25 mouse cellular contexts compared by ENCODE assay signal in the genomic region with DNA sequence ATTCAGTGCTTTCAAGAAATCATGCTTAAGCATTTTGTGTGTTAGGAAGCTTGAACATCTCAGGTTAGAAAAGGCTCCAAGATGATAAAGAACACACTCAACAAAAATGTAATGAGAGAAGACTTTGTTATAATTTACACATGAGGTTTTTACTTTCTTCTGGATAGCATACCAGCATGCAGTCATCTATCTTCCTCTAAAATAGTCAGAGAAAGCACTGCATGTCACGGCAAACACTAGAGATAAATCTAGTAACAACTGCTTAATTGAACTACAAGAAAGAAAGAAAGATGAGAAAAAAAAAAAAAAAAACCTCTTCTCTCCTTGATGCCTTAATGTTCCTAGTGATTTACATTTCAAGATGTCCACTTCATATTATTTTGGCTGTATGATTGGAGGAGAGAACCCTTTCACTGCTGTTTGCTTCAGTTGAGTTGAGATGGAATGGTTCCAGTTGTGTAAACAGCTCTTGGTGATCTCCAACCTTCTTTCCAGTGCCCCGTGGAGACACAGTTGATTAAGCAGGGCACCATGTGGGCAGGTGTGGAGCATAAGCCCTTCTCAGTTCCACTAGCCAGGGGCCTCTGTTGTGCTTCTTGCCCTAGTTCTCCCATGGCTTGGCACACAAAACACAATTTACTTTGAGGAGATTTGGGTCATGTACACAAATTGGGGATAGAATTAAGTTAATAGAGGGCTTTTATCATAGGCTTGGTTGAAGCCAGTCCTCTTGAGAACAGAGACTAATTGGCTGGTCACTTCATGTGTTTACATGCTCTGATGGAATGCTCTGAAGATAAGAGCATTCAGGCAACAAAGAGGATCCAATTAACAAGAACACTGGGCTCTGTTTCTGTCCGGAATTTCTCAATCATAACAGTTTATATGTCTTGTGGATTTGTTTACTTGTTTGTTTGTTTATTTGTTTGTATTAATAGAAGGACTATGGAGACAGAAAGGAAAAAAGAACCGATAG.
DNase-seq lines count a peak whose midpoint lies in the region; ATAC-seq lines count a peak whose summit lies in the region.
"Had no signal": no experiment of that assay in that cellular context is flagged by ENCODE, and none has a peak within 500 bp of the region (broad histone marks: within the 10 kb centered on the region; RNA-seq: fewer than 3 reads in every experiment).

No protein-coding gene starts in this region.

- H3K27ac ChIP-seq in kidney, embryonic 16.5 days (ENCODE audit: low read length) = no peak overlapping the region
- H3K27ac ChIP-seq in midbrain, embryonic 16.5 days (ENCODE audit: low read length) = no peak overlapping the region
- H3K27ac ChIP-seq: forebrain, embryonic 10.5 days; heart, adult 2 months; heart, embryonic 13.5 days; hindbrain, embryonic 13.5 days; layer of hippocampus, adult 2 months; limb, embryonic 10.5 days; macrophage; midbrain, embryonic 10.5 days had no signal

- H3K36me3 ChIP-seq in kidney, embryonic 16.5 days (ENCODE audit: insufficient read depth, low read length) = no peaks in the 10 kb centered on the region
- no peaks in the 10 kb centered on the region for H3K36me3 ChIP-seq in midbrain, embryonic 16.5 days (ENCODE audit: control insufficient read depth, insufficient read depth, low read length)
- H3K36me3 ChIP-seq: forebrain, embryonic 10.5 days; heart, embryonic 13.5 days; hindbrain, embryonic 13.5 days; limb, embryonic 10.5 days; midbrain, embryonic 10.5 days had no signal

- ATAC-seq in kidney, embryonic 16.5 days (ENCODE audit: low FRiP score, low TSS enrichment) = peak; percentile 94
- ATAC-seq in midbrain, embryonic 16.5 days = no peak
- ATAC-seq: forebrain, postnatal 0 days; liver, postnatal 0 days; lung, postnatal 0 days had no signal

- no peaks in the 10 kb centered on the region for H3K27me3 ChIP-seq in kidney, embryonic 16.5 days (ENCODE audit: insufficient read depth, low read length)
- H3K27me3 ChIP-seq in midbrain, embryonic 16.5 days (ENCODE audit: control insufficient read depth, insufficient read depth, low read depth, low read length) = no peaks in the 10 kb centered on the region
- H3K27me3 ChIP-seq: heart, embryonic 13.5 days; hindbrain, embryonic 13.5 days had no signal

- no peak overlapping the region for H3K9ac ChIP-seq in kidney, embryonic 16.5 days (replicated peaks; ENCODE audit: low read length)
- H3K9ac ChIP-seq in midbrain, embryonic 16.5 days (ENCODE audit: low read depth, low read length) = no peak overlapping the region
- H3K9ac ChIP-seq: forebrain, postnatal 0 days; heart, embryonic 13.5 days; hindbrain, embryonic 13.5 days; liver, postnatal 0 days had no signal

- H3K4me2 ChIP-seq in kidney, embryonic 16.5 days (replicated peaks; ENCODE audit: low read depth, low read length) = no peak overlapping the region
- H3K4me2 ChIP-seq in midbrain, embryonic 16.5 days (ENCODE audit: low read length) = no peak overlapping the region
- H3K4me2 ChIP-seq: heart, embryonic 13.5 days; hindbrain, embryonic 13.5 days; liver, embryonic 11.5 days had no signal

- no peak for DNase-seq in kidney, postnatal 14 days
- peak; percentile 6 for DNase-seq in brain, adult 2 months (ENCODE audit: low read depth, low spot score)
- peak; percentile 49 for DNase-seq in embryo, embryonic 11 days
- DNase-seq in retina, postnatal 7 days (ENCODE audit: low read depth, low spot score) = peak; percentile 4
- DNase-seq in spleen, adult 18-20 months = no peak
- DNase-seq: adrenal gland, postnatal 10 days; forebrain, postnatal 0 days; gastrocnemius, postnatal 25 days; heart, adult 2 months; heart, postnatal 14 days; kidney, adult 9 months; liver, postnatal 0 days; right cerebral cortex, postnatal 25 days; thymus, postnatal 14 days had no signal

- no peak overlapping the region for H3K4me3 ChIP-seq in kidney, embryonic 16.5 days (ENCODE audit: low read length)
- no peak overlapping the region for H3K4me3 ChIP-seq in midbrain, embryonic 16.5 days (ENCODE audit: low read depth, low read length)
- H3K4me3 ChIP-seq: forebrain, embryonic 10.5 days; heart, adult 2 months; heart, embryonic 13.5 days; hindbrain, embryonic 13.5 days; layer of hippocampus, adult 2 months; limb, embryonic 10.5 days; midbrain, embryonic 10.5 days had no signal

- H3K4me1 ChIP-seq in kidney, embryonic 16.5 days (ENCODE audit: insufficient read depth, low read length) = no peaks in the 10 kb centered on the region
- H3K4me1 ChIP-seq in midbrain, embryonic 16.5 days (ENCODE audit: control insufficient read depth, insufficient read depth, low read length) = no peaks in the 10 kb centered on the region
- H3K4me1 ChIP-seq: hindbrain, embryonic 13.5 days; limb, embryonic 10.5 days; midbrain, embryonic 10.5 days had no signal

- 37% methylated on average over 4 of the region's 4 CpGs for WGBS in kidney, embryonic 16.5 days
- 51% methylated on average over 4 of the region's 4 CpGs for WGBS in midbrain, embryonic 16.5 days

- H3K9me3 ChIP-seq in kidney, embryonic 16.5 days (ENCODE audit: low read length) = no peaks in the 10 kb centered on the region
- H3K9me3 ChIP-seq in midbrain, embryonic 16.5 days (replicated peaks; ENCODE audit: control insufficient read depth, low read length, poor library complexity, severe bottlenecking) = no peaks in the 10 kb centered on the region
- H3K9me3 ChIP-seq: forebrain, embryonic 10.5 days; heart, embryonic 13.5 days; hindbrain, embryonic 13.5 days; limb, embryonic 10.5 days; midbrain, embryonic 10.5 days had no signal

Comparison
In these comparisons a context has a peak if more than half of its experiments do, and no peak if none do; other contexts are left out.
1. DNase-seq: peak in brain, adult 2 months (single experiment), embryo, embryonic 11 days (single experiment) and retina, postnatal 7 days (single experiment); none in kidney, postnatal 14 days (single experiment) and spleen, adult 18-20 months (0 of 2).